Mouse (Mus musculus) neutrophil, adult 83 days (primary cell): ENCODE measurements around the gene Kmt5c. TPM values are rescaled to one million over a fixed set of nuclear protein-coding genes. Genes with fewer than 3 reads are reported as not detected.

Experiments used
- total RNA-seq, 2 experiments: library from RNA; stranded (reverse); gene quantifications; one replicate each; pipeline ENCODE4 v1.2.4; 2023

The Kmt5c gene
- 100 to 1,000 TPM; 113 TPM for total RNA-seq

GRCm38 (mm10) chr7:4739544-4740275 is at the start of gene Kmt5c:
Gene Kmt5c (plus strand): TSS chr7:4740115.

DNA sequence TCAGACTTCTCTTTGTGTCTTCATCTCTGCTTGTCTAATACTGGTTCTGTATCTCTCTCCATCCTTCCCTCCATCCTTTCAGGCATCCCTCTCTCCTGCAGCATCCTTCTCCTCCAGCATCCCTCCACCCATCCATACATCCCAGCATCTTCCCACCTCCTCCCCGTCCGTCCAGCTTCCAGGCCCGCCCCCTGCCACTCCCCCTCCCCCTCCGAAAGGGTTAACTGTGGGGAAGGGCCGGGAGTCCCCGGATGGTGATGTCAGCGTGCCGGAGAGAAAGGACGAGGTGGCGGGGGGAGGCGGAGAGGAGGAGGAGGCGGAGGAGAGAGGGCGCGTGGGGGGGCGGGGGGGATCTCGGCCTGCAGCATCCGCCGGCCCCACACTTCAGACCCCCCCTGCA is 49.5 kb upstream of the Kmt5c start, which contains the start of gene Brsk1:
Gene Brsk1, plus strand, starts transcription at position 218 of the 400 bp plus-strand sequence.

GRCm38 (mm10) chr7:4725169-4725568 is 14.7 kb upstream of the Kmt5c start, which contains the start of gene Tmem150b:
Gene Tmem150b (minus strand): TSS chr7:4725249.

GRCm38 (mm10) chr7:4752821-4753570 is 13.1 kb downstream of the Kmt5c start, which contains the start of gene Cox6b2:
Gene Cox6b2 (minus strand): TSS chr7:4753094.

GRCm38 (mm10) chr7:4771202-4771601 is 31.3 kb downstream of the Kmt5c start, which contains the start of gene Fam71e2:
Gene Fam71e2 (minus strand): TSS chr7:4771302.

GRCm38 (mm10) chr7:4782759-4783158 is 42.8 kb downstream of the Kmt5c start, which contains the start of the genes Il11 and Tmem190:
Gene Il11 (minus strand): TSS chr7:4782859.
Gene Tmem190 (plus strand): TSS chr7:4782937.

DNA sequence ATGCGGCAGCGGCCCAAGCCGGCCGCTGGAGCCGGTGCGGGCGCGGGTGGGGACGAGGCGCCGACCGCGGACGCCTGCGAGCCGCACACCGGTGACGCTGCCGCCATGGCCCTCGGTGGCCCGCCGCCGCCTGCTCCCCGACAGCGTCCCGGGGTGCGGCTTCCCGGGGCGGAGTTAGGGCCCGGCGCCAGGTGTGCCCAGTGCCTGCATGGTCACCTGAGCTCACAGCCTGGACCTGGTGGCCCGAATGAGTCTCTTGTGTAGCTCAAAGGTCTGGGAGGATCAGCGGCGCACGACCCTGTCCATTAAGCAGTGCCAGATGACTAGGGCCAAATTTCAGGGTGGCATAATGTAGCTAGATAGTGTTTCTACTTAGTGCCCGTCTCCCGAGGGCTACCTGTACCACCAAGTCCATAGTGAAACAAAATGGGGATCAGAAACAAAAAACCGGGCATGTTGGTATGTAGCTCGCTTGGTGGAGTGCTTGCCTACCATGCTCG is 49.6 kb downstream of the Kmt5c start, which contains the start of gene Tmem238:
Gene Tmem238, minus strand, starts transcription at position 221 of the 500 bp plus-strand sequence.

GRCm38 (mm10) chr7:4792278-4793212 is 52.6 kb downstream of the Kmt5c start, which contains the start of gene Rpl28:
Gene Rpl28 (plus strand): TSS chr7:4792874.

Other genes starting within 250 kb of the Kmt5c start
- gene Ppp1r12c, start 238.4 kb upstream of the Kmt5c start, total RNA-seq = 100 to 1,000 TPM; 168 to 202 TPM
- gene Tnnt1, start 223.7 kb upstream of the Kmt5c start, total RNA-seq = 10 to 100 TPM in 1 of 2 experiments, 1 to 10 TPM in 1; 9.0 to 15.0 TPM
- 1 to 10 TPM in 1 of 2 experiments, under 1 TPM in 1; 0.39 to 1.7 TPM for gene Tnni3, start 215.9 kb upstream of the Kmt5c start, total RNA-seq
- gene Dnaaf3, start 207.7 kb upstream of the Kmt5c start, total RNA-seq = under 1 TPM; 0.50 to 0.77 TPM
- gene Syt5, start 192.6 kb upstream of the Kmt5c start, total RNA-seq = not detected
- gene Ptprh, start 136.1 kb upstream of the Kmt5c start, total RNA-seq = not detected
- 10 to 100 TPM; 22.9 to 23.5 TPM for gene Tmem86b, start 108.7 kb upstream of the Kmt5c start, total RNA-seq
- gene Ppp6r1, start 81.1 kb upstream of the Kmt5c start, total RNA-seq = 100 to 1,000 TPM; 149 to 155 TPM
- 10 to 100 TPM; 15.7 to 22.2 TPM for gene Hspbp1, start 55.0 kb upstream of the Kmt5c start, total RNA-seq
- gene Brsk1, start 49.5 kb upstream of the Kmt5c start, total RNA-seq = under 1 TPM in 1 of 2 experiments, not detected in 1; 0.28 TPM
- gene Tmem150b, start 14.9 kb upstream of the Kmt5c start, total RNA-seq = 10 to 100 TPM; 20.0 to 21.3 TPM
- gene Cox6b2, start 13.0 kb downstream of the Kmt5c start, total RNA-seq = 10 to 100 TPM; 36.5 to 36.7 TPM
- not detected for gene Fam71e2, start 31.2 kb downstream of the Kmt5c start, total RNA-seq
- gene Il11, start 42.7 kb downstream of the Kmt5c start, total RNA-seq = not detected
- gene Tmem190, start 42.8 kb downstream of the Kmt5c start, total RNA-seq = not detected
- 1 to 10 TPM; 2.1 to 2.4 TPM for gene Tmem238, start 49.5 kb downstream of the Kmt5c start, total RNA-seq
- 1,000 to 10,000 TPM in 1 of 2 experiments, 100 to 1,000 TPM in 1; 932 to 1,065 TPM for gene Rpl28, start 52.8 kb downstream of the Kmt5c start, total RNA-seq
- gene Ube2s, start 72.5 kb downstream of the Kmt5c start, total RNA-seq = 100 to 1,000 TPM; 229 to 230 TPM
- not detected for gene Shisa7, start 104.6 kb downstream of the Kmt5c start, total RNA-seq
- gene Isoc2b, start 130.1 kb downstream of the Kmt5c start, total RNA-seq = 1 to 10 TPM; 4.5 to 7.4 TPM
- 1 to 10 TPM; 5.8 to 7.4 TPM for gene Isoc2a, start 137.0 kb downstream of the Kmt5c start, total RNA-seq
- gene Gm36210, start 166.4 kb downstream of the Kmt5c start, total RNA-seq = not detected
- gene Zfp628, start 175.1 kb downstream of the Kmt5c start, total RNA-seq = 10 to 100 TPM; 12.6 to 13.0 TPM
- gene Nat14, start 181.9 kb downstream of the Kmt5c start, total RNA-seq = 1 to 10 TPM; 2.3 to 3.0 TPM
- gene Ssc5d, start 185.7 kb downstream of the Kmt5c start, total RNA-seq = under 1 TPM; 0.07 to 0.42 TPM
- gene Sbk2, start 224.3 kb downstream of the Kmt5c start, total RNA-seq = not detected
- gene Sbk3, start 231.1 kb downstream of the Kmt5c start, total RNA-seq = not detected